Mouse (Mus musculus): ENCODE results near the gene Sun2. TPM values are rescaled to one million over a fixed set of nuclear protein-coding genes. Genes with fewer than 3 reads are reported as not detected.

The Sun2 gene
- 65.8 TPM for polyA plus RNA-seq (2015; fragmentation: Illumina TruSeq; extraction: RNeasy Lipid Tissue Mini Kit (QIAGEN cat#74804); ENCODE audit: insufficient read depth, low replicate concordance)

DNA sequence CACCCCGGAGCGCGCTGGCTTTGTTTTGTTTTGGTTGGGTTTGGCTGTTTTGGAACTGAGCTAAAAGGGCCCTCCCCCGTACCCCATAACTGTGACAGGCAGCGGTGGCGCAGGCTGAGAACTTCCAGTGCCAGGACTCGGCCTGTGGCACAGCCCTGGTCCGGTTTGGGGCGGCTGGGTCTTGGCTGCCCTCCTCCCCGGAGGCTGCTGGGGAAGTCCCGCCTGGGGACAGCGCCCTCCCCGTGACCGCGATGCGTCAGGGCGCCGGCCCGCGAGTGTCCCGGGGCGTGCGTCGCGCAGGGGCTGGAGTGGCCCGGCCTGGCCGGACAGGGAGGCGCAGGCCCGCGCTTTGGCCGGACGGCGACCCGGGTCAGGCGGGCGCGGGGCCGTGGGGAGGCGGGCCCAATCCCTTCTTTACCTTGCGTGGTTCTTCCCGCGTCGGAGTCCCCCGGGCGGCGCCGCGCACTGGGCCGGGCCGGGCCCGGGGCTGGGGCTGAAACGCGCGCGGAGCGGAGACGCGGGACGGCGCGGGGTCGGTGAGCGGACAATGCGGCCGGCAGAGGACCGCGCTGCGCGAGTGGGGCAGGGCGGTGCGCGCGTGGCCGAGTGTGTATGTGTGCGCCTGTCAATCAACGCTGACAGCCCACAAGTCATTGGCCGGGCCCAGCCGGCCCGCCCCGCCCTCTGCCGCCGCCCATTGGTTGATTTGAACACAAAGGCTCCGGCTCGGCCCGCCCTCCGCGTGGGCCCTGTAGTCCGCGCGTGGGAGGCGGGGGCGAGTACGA is at the start of gene Sun2:
Sun2 (minus strand) TSS at position 616 of the 785 bp plus-strand sequence.

DNA sequence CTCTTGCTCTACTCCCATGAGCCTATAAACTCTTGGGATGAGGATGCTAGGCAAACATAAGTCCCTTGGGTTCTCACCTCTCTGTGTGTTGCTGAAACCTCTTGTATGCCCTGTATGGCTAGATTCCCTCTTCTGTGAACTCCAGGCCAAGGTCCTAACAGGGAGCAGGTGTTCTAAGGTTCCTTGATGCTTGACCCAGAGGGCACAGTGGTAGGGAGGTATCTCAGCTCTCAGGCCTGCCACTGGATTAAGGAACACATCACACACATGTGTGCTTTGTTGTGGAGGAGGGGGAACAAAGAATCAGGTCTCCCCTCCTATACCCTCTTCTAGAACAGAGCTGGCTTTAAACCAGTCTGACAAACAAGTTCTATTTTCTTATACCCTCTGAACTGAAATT is 35.4 kb upstream of the Sun2 start, which contains the start of gene Dnal4:
Dnal4 (minus strand) TSS at position 101 of the 400 bp plus-strand sequence.

DNA sequence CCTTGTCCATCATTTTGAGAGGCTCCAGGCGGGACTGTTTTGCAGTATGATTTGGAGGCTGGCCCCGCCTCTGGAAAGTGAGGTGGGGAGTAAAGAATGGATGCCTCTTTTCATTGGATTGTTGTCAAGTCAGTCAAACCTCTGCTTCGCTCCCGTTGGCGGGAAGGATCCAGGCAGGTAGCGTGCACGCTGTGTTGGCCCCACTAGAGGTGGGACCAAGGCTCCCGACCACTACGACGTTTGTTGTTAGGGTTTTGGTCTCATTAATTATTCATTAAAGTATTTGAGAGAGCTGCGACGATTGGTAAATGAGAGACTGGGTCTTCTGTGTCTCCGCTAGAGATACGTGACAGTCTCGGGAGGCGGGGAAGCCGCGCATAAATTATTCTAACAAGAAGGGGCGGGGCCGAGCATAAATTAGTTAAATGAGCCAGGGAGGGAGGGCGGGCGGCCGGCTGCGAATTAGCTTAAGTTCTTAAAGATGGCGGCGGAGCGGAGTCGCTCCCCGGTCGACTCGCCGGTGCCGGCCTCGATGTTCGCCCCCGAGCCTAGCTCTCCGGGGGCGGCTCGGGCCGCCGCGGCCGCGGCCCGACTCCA is 51.8 kb downstream of the Sun2 start, which contains the start of gene Gtpbp1:
Gtpbp1 (plus strand) TSS at position 420 of the 597 bp plus-strand sequence.

DNA sequence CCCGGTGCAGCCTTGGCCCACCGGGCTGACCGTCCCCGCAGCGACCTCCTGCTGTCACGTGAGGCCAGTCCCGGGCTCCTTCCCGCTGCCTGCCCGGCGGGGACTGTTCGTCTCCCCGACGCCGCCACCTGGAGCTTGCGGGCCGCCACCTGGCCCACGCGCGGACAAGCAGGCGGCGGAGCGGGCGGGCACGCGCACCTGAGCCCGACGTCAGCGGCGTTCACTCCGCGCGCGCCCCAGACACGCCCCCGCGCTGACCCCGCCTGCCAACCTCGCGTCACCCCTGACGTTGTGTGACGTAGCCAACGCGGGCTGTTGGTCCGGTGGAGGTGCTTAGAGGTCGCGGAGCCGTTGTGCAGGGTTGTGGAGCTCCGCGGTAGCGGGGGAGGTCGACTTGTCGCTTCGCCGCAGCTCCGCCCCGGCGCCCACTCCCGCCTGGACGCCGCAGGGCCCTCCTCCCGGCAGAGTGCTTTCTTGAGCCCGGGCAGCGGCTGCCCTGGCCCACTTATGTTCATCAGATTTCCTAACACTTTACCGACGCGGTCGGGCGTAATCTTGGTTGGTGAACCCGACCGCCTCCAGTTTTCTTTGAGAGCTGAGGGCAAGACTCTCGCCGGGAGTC is 54.6 kb downstream of the Sun2 start, which contains the start of gene Josd1:
Josd1 (minus strand) TSS at position 274 of the 622 bp plus-strand sequence.

Other genes with a start within 250 kb of the Sun2 start
- not detected for gene Kcnj4, start 237.3 kb downstream of the Sun2 start, polyA plus RNA-seq (2015; fragmentation: Illumina TruSeq; extraction: RNeasy Lipid Tissue Mini Kit (QIAGEN cat#74804); ENCODE audit: insufficient read depth, low replicate concordance)
- gene Kdelr3, start 226.1 kb downstream of the Sun2 start, polyA plus RNA-seq (2015; fragmentation: Illumina TruSeq; extraction: RNeasy Lipid Tissue Mini Kit (QIAGEN cat#74804); ENCODE audit: insufficient read depth, low replicate concordance): 2.1 TPM
- 623 TPM for gene Ddx17, start 195.8 kb downstream of the Sun2 start, polyA plus RNA-seq (2015; fragmentation: Illumina TruSeq; extraction: RNeasy Lipid Tissue Mini Kit (QIAGEN cat#74804); ENCODE audit: insufficient read depth, low replicate concordance)
- gene Dmc1, start 137.4 kb downstream of the Sun2 start, polyA plus RNA-seq (2015; fragmentation: Illumina TruSeq; extraction: RNeasy Lipid Tissue Mini Kit (QIAGEN cat#74804); ENCODE audit: insufficient read depth, low replicate concordance): 1.0 TPM
- 1.9 TPM for gene Fam227a, start 83.6 kb downstream of the Sun2 start, polyA plus RNA-seq (2015; fragmentation: Illumina TruSeq; extraction: RNeasy Lipid Tissue Mini Kit (QIAGEN cat#74804); ENCODE audit: insufficient read depth, low replicate concordance)
- 5.9 TPM for gene Cby1, start 83.3 kb downstream of the Sun2 start, polyA plus RNA-seq (2015; fragmentation: Illumina TruSeq; extraction: RNeasy Lipid Tissue Mini Kit (QIAGEN cat#74804); ENCODE audit: insufficient read depth, low replicate concordance)
- gene Tomm22, start 71.7 kb downstream of the Sun2 start, polyA plus RNA-seq (2015; fragmentation: Illumina TruSeq; extraction: RNeasy Lipid Tissue Mini Kit (QIAGEN cat#74804); ENCODE audit: insufficient read depth, low replicate concordance): 210 TPM
- 20.9 TPM for gene Josd1, start 54.6 kb downstream of the Sun2 start, polyA plus RNA-seq (2015; fragmentation: Illumina TruSeq; extraction: RNeasy Lipid Tissue Mini Kit (QIAGEN cat#74804); ENCODE audit: insufficient read depth, low replicate concordance)
- gene Gtpbp1, start 51.7 kb downstream of the Sun2 start, polyA plus RNA-seq (2015; fragmentation: Illumina TruSeq; extraction: RNeasy Lipid Tissue Mini Kit (QIAGEN cat#74804); ENCODE audit: insufficient read depth, low replicate concordance): 35.7 TPM
- 4.7 TPM for gene Dnal4, start 35.3 kb upstream of the Sun2 start, polyA plus RNA-seq (2015; fragmentation: Illumina TruSeq; extraction: RNeasy Lipid Tissue Mini Kit (QIAGEN cat#74804); ENCODE audit: insufficient read depth, low replicate concordance)
- 1.9 TPM for gene Nptxr, start 62.2 kb upstream of the Sun2 start, polyA plus RNA-seq (2015; fragmentation: Illumina TruSeq; extraction: RNeasy Lipid Tissue Mini Kit (QIAGEN cat#74804); ENCODE audit: insufficient read depth, low replicate concordance)
- gene Npcd, start 91.7 kb upstream of the Sun2 start, polyA plus RNA-seq (2015; fragmentation: Illumina TruSeq; extraction: RNeasy Lipid Tissue Mini Kit (QIAGEN cat#74804); ENCODE audit: insufficient read depth, low replicate concordance): not detected
- 12.9 TPM for gene Cbx6, start 92.2 kb upstream of the Sun2 start, polyA plus RNA-seq (2015; fragmentation: Illumina TruSeq; extraction: RNeasy Lipid Tissue Mini Kit (QIAGEN cat#74804); ENCODE audit: insufficient read depth, low replicate concordance)
- gene Apobec3, start 149.1 kb upstream of the Sun2 start, polyA plus RNA-seq (2015; fragmentation: Illumina TruSeq; extraction: RNeasy Lipid Tissue Mini Kit (QIAGEN cat#74804); ENCODE audit: insufficient read depth, low replicate concordance): 616 TPM
- gene Cbx7, start 228.6 kb upstream of the Sun2 start, polyA plus RNA-seq (2015; fragmentation: Illumina TruSeq; extraction: RNeasy Lipid Tissue Mini Kit (QIAGEN cat#74804); ENCODE audit: insufficient read depth, low replicate concordance): 65.1 TPM